Mouse (Mus musculus) MEL (cell line): ENCODE measurements at regions not wholly inside any gene's neighbourhood (a gene's known extent, or its start where the extent isn't known, plus 50 kb on each side); places are given as distances from the start of the nearest gene placed in this dataset.
A peak's percentile ranks its signal among the peaks of the same experiment; 100 is the strongest.

Experiments used
- DNase-seq: peaks from one replicate; pipeline ENCODE4 v3.0.0; 2011; ENCODE audit warnings: low read depth, low spot score
- H3K27ac ChIP-seq: 2 replicates; pipeline ENCODE4 v1.5.1; 2012; ENCODE audit warnings: low read depth, mild to moderate bottlenecking, control low read depth, low read length, moderate library complexity; ENCODE audit not compliant: control insufficient read depth
- H3K27me3 ChIP-seq, 2 experiments: fragments of 150-350 bp in 1 of 2; sonication (generic) in 1 of 2; 2 replicates each; pipeline ENCODE4 v1.6.1; 2012; ENCODE audit warnings: low read length in 2 of 2, mild to moderate bottlenecking in 2 of 2, improper control_type of control experiment in 1 of 2, moderate library complexity in 1 of 2; ENCODE audit not compliant: insufficient read depth in 2 of 2, control insufficient read depth in 1 of 2
- H3K36me3 ChIP-seq, 2 experiments: 2 replicates each; pipeline ENCODE4 v1.6.1; 2012 to 2014; ENCODE audit warnings: low read length in 2 of 2, improper control_type of control experiment in 1 of 2, inconsistent platforms in 1 of 2, mild to moderate bottlenecking in 1 of 2; ENCODE audit not compliant: insufficient read depth in 2 of 2, control insufficient read depth in 1 of 2
- H3K4me1 ChIP-seq, 2 experiments: fragments of 150-350 bp in 1 of 2; sonication (generic) in 1 of 2; 2 replicates each; pipeline ENCODE4 v1.6.1; 2012; ENCODE audit warnings: low read length in 2 of 2, improper control_type of control experiment in 1 of 2, mild to moderate bottlenecking in 1 of 2; ENCODE audit not compliant: insufficient read depth in 2 of 2, control insufficient read depth in 1 of 2
- H3K4me3 ChIP-seq, 2 experiments: fragments of 150-350 bp in 1 of 2; sonication (generic) in 1 of 2; 2 replicates each; pipeline ENCODE4 v1.5.1; 2012; ENCODE audit warnings: low read depth in 2 of 2, low read length in 2 of 2, mild to moderate bottlenecking in 2 of 2, moderate library complexity in 2 of 2, control low read depth in 1 of 2, improper control_type of control experiment in 1 of 2; ENCODE audit not compliant: control insufficient read depth in 1 of 2, insufficient read depth in 1 of 2
- H3K79me2 ChIP-seq: 2 replicates; pipeline ENCODE4 v1.6.1; 2012; ENCODE audit warnings: mild to moderate bottlenecking, low read length, moderate library complexity; ENCODE audit not compliant: control insufficient read depth, poor library complexity, insufficient read depth
- H3K9ac ChIP-seq: 2 replicates; pipeline ENCODE4 v1.6.1; 2012; ENCODE audit warnings: low read depth, mild to moderate bottlenecking, control low read depth, low read length, moderate library complexity; ENCODE audit not compliant: control insufficient read depth, poor library complexity, severe bottlenecking
- H3K9me3 ChIP-seq: fragments of 150-350 bp; sonication (generic); replicated peaks from 2 replicates; pipeline ENCODE4 v1.6.1; 2012; ENCODE audit warnings: mild to moderate bottlenecking, low read length, improper control_type of control experiment, moderate library complexity; ENCODE audit not compliant: insufficient read depth
- BHLHE40 ChIP-seq: IDR thresholded peaks from 2 replicates; pipeline ENCODE4 v1.6.1; 2012; ENCODE audit warnings: low read depth, mild to moderate bottlenecking, inconsistent platforms, low read length, improper control_type of control experiment, borderline replicate concordance
- CHD1 ChIP-seq: IDR thresholded peaks from 2 replicates; pipeline ENCODE4 v1.6.1; 2012; ENCODE audit warnings: low read depth, mild to moderate bottlenecking, inconsistent platforms, low read length, improper control_type of control experiment
- CTCF ChIP-seq, 3 experiments: IDR thresholded peaks in 2 of 3; conservative IDR thresholded peaks in 1 of 3; 2 replicates each; pipeline ENCODE4 v1.5.1; 2011 to 2012; ENCODE audit warnings: low read length in 3 of 3, low read depth in 2 of 3, mild to moderate bottlenecking in 2 of 3, improper control_type of control experiment in 1 of 3, inconsistent platforms in 1 of 3, mixed read lengths in 1 of 3, moderate library complexity in 1 of 3; ENCODE audit not compliant: control insufficient read depth in 1 of 3, insufficient read depth in 1 of 3, poor library complexity in 1 of 3, severe bottlenecking in 1 of 3
- E2F4 ChIP-seq: IDR thresholded peaks from 2 replicates; pipeline ENCODE4 v1.6.1; 2011; ENCODE audit warnings: low read depth, low read length, improper control_type of control experiment, borderline replicate concordance
- ELF1 ChIP-seq: IDR thresholded peaks from 2 replicates; pipeline ENCODE4 v1.6.1; 2014; ENCODE audit warnings: low read depth, mild to moderate bottlenecking, inconsistent platforms, low read length, improper control_type of control experiment, moderate library complexity
- GABPA ChIP-seq: IDR thresholded peaks from 2 replicates; pipeline ENCODE4 v1.6.1; 2012; ENCODE audit warnings: low read depth, mild to moderate bottlenecking, inconsistent platforms, low read length, improper control_type of control experiment, moderate library complexity
- GATA1 ChIP-seq: IDR thresholded peaks from 2 replicates; pipeline ENCODE4 v1.6.1; 2011; ENCODE audit warnings: low read depth, low read length, improper control_type of control experiment
- HCFC1 ChIP-seq: IDR thresholded peaks from 2 replicates; pipeline ENCODE4 v1.6.1; 2012; ENCODE audit warnings: low read depth, mild to moderate bottlenecking, inconsistent platforms, low read length, improper control_type of control experiment, moderate library complexity
- MAFK ChIP-seq: IDR thresholded peaks from 2 replicates; pipeline ENCODE4 v1.6.1; 2011; ENCODE audit warnings: low read depth, mild to moderate bottlenecking, low read length, improper control_type of control experiment, borderline replicate concordance
- MAX ChIP-seq: IDR thresholded peaks from 2 replicates; pipeline ENCODE4 v1.6.1; 2011; ENCODE audit warnings: low read length, improper control_type of control experiment
- MAZ ChIP-seq: IDR thresholded peaks from 2 replicates; pipeline ENCODE4 v1.6.1; 2012; ENCODE audit warnings: low read depth, mild to moderate bottlenecking, inconsistent platforms, low read length, improper control_type of control experiment
- MEF2A ChIP-seq: IDR thresholded peaks from 2 replicates; pipeline ENCODE4 v1.6.1; 2014; ENCODE audit warnings: low read depth, mild to moderate bottlenecking, inconsistent platforms, low read length, improper control_type of control experiment; ENCODE audit not compliant: poor library complexity, insufficient replicate concordance, severe bottlenecking; ENCODE audit errors: extremely low read depth
- MXI1 ChIP-seq: IDR thresholded peaks from 2 replicates; pipeline ENCODE4 v1.6.1; 2011; ENCODE audit warnings: mild to moderate bottlenecking, low read depth, low read length, improper control_type of control experiment
- MYC ChIP-seq: IDR thresholded peaks from 2 replicates; pipeline ENCODE4 v1.6.1; 2011; ENCODE audit warnings: low read depth, mild to moderate bottlenecking, low read length, improper control_type of control experiment, moderate library complexity
- NRF1 ChIP-seq: IDR thresholded peaks from 2 replicates; pipeline ENCODE4 v1.6.1; 2014; ENCODE audit warnings: low read depth, mild to moderate bottlenecking, inconsistent platforms, low read length, improper control_type of control experiment, moderate library complexity; ENCODE audit not compliant: poor library complexity, insufficient read depth, severe bottlenecking
- POLR2A ChIP-seq, 2 experiments: IDR thresholded peaks; 2 replicates each; pipeline ENCODE4 v1.6.1; 2011 to 2012; ENCODE audit warnings: low read length in 2 of 2, mild to moderate bottlenecking in 2 of 2, control low read depth in 1 of 2, improper control_type of control experiment in 1 of 2, low read depth in 1 of 2, moderate library complexity in 1 of 2; ENCODE audit not compliant: control insufficient read depth in 1 of 2, insufficient read depth in 1 of 2, poor library complexity in 1 of 2
- POLR2AphosphoS2 ChIP-seq: IDR thresholded peaks from 2 replicates; pipeline ENCODE4 v1.6.1; 2011; ENCODE audit warnings: low read length, improper control_type of control experiment
- RCOR1 ChIP-seq: IDR thresholded peaks from 2 replicates; pipeline ENCODE4 v1.6.1; 2012; ENCODE audit warnings: low read depth, mild to moderate bottlenecking, inconsistent platforms, low read length, improper control_type of control experiment
- SMC3 ChIP-seq: IDR thresholded peaks from 2 replicates; pipeline ENCODE4 v1.6.1; 2011; ENCODE audit warnings: low read depth, low read length, improper control_type of control experiment
- TCF12 ChIP-seq: IDR thresholded peaks from 2 replicates; pipeline ENCODE4 v1.6.1; 2014; ENCODE audit warnings: low read depth, mild to moderate bottlenecking, inconsistent platforms, low read length, improper control_type of control experiment, moderate library complexity
- UBTF ChIP-seq: IDR thresholded peaks from 2 replicates; pipeline ENCODE4 v1.6.1; 2012; ENCODE audit warnings: low read depth, mild to moderate bottlenecking, inconsistent platforms, low read length, improper control_type of control experiment, moderate library complexity, borderline replicate concordance; ENCODE audit not compliant: insufficient read depth
- USF1 ChIP-seq: IDR thresholded peaks from 2 replicates; pipeline ENCODE4 v1.6.1; 2014; ENCODE audit warnings: low read depth, mild to moderate bottlenecking, inconsistent platforms, low read length, improper control_type of control experiment, moderate library complexity
- USF2 ChIP-seq, 2 experiments: IDR thresholded peaks; 2 replicates each; pipeline ENCODE4 v1.6.1; 2011 to 2012; ENCODE audit warnings: improper control_type of control experiment in 2 of 2, low read length in 2 of 2, borderline replicate concordance in 1 of 2, inconsistent platforms in 1 of 2, low read depth in 1 of 2, mild to moderate bottlenecking in 1 of 2; ENCODE audit not compliant: insufficient read depth in 1 of 2
- ZC3H11A ChIP-seq: IDR thresholded peaks from 2 replicates; pipeline ENCODE4 v1.6.1; 2012; ENCODE audit warnings: low read depth, mild to moderate bottlenecking, inconsistent platforms, low read length, improper control_type of control experiment
- ZKSCAN1 ChIP-seq: IDR thresholded peaks from 2 replicates; pipeline ENCODE4 v1.6.1; 2012; ENCODE audit warnings: low read depth, mild to moderate bottlenecking, inconsistent platforms, low read length, improper control_type of control experiment, moderate library complexity
- ZNF384 ChIP-seq: IDR thresholded peaks from 2 replicates; pipeline ENCODE4 v1.6.1; 2012; ENCODE audit warnings: low read depth, mild to moderate bottlenecking, inconsistent platforms, low read length, improper control_type of control experiment

DNA sequence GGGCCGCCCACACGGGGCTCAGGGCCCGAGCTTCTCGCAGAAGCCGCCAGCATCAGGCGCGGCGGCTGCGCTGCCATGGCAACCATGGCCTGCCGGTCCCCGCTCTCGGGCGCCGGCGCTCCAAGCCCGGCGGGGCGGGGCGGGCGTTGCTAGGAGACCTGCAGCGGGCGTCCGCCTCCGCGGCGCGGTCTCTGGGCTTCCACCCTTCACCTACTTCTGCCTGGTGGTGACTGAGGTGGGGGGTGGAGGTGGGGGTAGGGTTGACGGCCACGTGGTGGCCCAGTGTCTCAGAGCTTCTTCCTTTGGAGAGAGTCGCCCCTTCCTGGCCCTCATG lies 64.5 kb upstream of the Foxn3 start (continued):
- TF ChIP-seq MAZ (peak; percentile 28; the same call in 1 of the 2 replicates), POLR2A (IDR thresholded peaks at IDR 0.05; ENCODE audit: control insufficient read depth in 1 of 2, insufficient read depth in 1 of 2, low read depth in 1 of 2, low read length in 2 of 2, poor library complexity in 1 of 2) (no peak), MAFK (no peak), E2F4 (no peak), POLR2AphosphoS2 (no peak), CTCF (IDR thresholded peaks at IDR 0.05 in 2 of 3, conservative IDR thresholded peaks at IDR 0.05 in 1 of 3; ENCODE audit: control insufficient read depth in 1 of 3, insufficient read depth in 1 of 3, low read depth in 2 of 3, low read length in 3 of 3, poor library complexity in 1 of 3, severe bottlenecking in 1 of 3) (no peak), UBTF (no peak), MXI1 (no peak; the same call in 1 of the 2 replicates), SMC3 (no peak), ELF1 (0 out of 2 replicates have a peak, but pooled peaks have one; percentile 42), NRF1 (peak; percentile 46; the same call in 1 of the 2 replicates), HCFC1 (no peak), ZKSCAN1 (no peak), ZNF384 (no peak), USF1 (peak; percentile 20; the same call in 1 of the 2 replicates), CHD1 (no peak), TCF12 (no peak), MEF2A (no peak), MYC (peak; percentile 63; the same call in 1 of the 2 replicates), GABPA (no peak), USF2 (IDR thresholded peaks at IDR 0.05; ENCODE audit: borderline replicate concordance in 1 of 2, insufficient read depth in 1 of 2, low read depth in 1 of 2, low read length in 2 of 2) (no peak)

GRCm38 (mm10) chr12:99627201-99627897 lies 64.0 kb upstream of the Foxn3 start:
- no peaks in the 10 kb centered on the region for H3K79me2 ChIP-seq
- peak overlapping the region; percentile 69 to 78 for H3K4me3 ChIP-seq
- H3K9me3 ChIP-seq, result no peaks in the 10 kb centered on the region
- H3K27ac ChIP-seq, result no peak overlapping the region
- H3K9ac ChIP-seq, result peak overlapping the region; percentile 52
- H3K36me3 ChIP-seq, result peaks cover 0 to 7% of the 10 kb centered on the region in 2 experiments; a peak in 2 of 4 replicates
- DNase-seq, result no peak
- no peaks in the 10 kb centered on the region for H3K27me3 ChIP-seq
- TF ChIP-seq BHLHE40 (peak; percentile 61; the same call in 1 of the 2 replicates), RCOR1 (no peak), GATA1 (no peak), MAX (0 out of 2 replicates have a peak, but pooled peaks have one; percentile 21), USF1 (peak; percentile 74), ZC3H11A (no peak)
- TF ChIP-seq, all 39 proteins: peak for 3
- peaks cover 3% of the 10 kb centered on the region in 2 experiments; a peak in 3 of 4 replicates for H3K4me1 ChIP-seq
